Mouse (Mus musculus): ENCODE data around the gene Dbp.

Dbp gene

DNA sequence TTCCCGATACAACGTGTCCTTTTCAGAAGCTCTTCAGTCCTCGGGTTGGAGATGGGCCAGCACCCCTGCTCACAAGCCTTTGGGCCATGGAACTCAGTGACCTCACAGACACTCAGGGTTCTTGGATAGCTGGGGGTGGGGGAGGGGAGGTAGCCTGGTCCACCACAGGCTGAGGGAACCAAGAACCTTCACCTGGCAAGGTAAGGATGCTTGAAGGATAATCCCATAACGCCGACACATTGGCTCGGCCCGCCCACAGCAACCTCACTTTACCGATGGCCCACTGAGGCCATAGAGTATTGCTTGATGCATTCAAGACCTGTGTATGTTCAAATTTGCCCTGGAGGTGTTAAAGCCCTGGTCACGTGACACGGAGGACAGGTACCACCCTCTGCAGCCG, 20.8 kb downstream of the Dbp start, which contains the start of gene Spaca4:
Gene Spaca4, minus strand, starts transcription at position 101 of the 400 bp plus-strand sequence.
- no peak for DNase-seq (ENCODE audit: low read depth)

DNA sequence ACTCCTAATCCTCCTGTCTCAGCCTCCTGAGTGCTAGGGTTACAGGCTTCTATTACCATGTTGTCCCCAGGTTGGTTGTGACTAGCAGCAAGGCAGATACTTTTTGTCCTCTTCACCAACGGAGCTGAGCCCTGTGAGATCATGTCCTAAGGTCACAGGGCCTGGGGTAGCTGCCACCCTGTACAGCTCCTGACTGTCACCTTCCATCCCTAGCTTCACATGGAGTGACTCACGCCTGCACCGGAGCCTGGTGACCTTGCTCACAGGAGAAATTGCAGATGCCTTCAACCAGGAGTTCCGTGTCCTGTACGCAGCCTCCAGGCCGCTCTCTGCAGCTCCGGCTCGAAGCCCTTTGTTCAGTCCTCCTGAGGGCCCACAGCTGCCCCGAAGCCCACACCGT, 21.5 kb downstream of the Dbp start:
- DNase-seq (ENCODE audit: low read depth), result no peak

DNA sequence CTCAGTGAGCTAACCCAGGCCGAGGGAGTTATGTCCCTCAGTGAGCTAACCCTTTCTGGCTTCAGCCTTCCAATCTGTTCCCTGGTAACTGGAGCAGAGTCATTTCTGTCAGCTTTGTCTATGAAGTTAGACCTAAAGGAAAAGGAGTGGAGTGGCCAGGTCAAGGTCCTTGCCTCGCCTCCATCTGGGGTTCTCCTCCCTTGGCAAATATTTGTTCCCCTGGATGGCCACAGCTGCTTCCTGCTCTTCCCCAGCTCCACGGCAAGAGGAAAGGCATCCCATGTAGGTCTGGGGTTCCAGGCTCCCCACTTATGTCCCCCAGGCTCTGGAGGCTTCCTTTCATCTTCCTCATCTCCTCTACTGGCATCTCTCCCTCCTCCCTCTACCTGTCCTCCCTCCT, 22.7 kb downstream of the Dbp start:
- DNase-seq (ENCODE audit: low read depth), result no peak

DNA sequence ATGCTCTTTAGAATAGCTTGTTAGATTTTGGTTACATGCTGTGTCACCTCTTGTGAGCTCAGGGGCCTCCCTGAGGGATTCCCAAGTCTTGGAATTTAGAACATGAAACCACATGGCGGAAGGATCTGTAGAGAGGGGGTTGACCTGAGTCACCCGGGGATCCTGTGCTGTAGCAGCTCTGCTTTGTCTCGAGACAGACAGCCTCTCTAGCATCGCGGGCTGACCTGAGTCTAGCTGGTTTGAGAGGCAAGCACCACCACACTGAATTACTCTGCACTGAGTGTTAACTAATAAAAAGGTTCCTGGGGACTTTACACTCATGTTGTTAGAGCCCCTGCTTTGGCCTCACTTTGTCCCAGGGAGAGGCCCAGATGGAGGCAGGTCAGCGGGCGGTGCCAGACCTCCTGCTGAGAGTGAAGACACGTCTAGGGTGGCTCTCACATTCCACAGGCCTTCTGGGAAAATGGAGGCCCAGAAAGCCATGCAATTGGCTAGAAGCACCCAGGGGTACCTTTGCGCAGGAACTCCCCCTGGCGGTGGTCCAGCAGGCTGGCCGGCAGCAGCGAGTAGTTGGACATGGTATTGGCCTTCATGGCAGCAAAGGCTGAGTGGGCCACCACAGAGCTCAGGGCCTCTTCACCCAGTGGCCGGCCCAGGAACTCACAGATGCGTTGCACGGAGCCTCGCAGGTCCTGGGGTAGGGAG, 26.0 kb downstream of the Dbp start:
- no peak for DNase-seq (ENCODE audit: low read depth)

DNA sequence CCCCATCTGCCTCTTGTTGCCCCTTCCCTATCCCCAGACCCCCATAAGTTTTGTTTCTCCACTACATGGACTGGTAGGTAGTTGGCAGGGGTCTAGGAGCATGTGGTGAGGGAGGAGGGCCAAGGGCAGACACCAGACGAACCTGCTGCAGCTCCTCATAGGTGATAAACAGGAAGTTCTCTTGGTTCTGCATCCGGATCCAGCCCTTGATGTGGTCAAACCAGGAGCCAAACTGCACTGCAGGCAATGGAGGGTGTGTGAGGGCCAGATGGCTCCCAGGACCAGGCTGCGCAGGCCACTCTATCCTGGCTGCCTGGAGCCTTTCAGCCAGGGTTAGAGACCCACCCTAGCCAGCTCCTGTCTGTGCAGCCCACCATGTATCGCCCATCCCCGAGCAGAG, 28.6 kb downstream of the Dbp start:
- DNase-seq (ENCODE audit: low read depth), result no peak

DNA sequence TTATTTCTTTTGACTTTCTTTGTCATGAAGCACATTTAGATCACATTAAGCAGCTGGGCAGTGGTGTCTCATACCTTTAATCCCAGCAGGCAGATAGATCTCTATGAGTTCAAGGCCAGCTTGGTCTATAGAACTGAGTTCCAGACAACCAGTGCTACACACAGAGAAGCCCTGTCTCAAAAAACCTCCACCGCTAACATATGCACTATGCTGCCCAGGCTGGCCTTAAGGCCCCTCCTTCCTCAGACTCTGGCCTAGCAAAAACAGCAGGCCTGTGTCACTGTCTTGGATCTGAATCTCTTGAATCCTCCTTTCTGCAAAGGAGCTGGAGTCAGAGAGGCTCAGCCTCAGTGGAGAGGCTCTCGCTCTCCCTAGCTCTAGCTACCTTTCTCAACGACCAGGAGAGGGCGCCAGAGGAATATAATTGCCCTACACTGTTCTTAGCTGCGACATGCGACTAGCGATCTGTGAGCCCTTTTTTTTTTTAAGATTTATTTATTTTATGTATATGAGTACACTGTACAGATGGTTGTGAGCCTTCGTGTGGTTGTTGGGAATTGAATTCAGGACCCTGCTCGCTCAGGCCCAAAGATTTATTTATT, 34.4 kb downstream of the Dbp start:
- peak; percentile 87 for DNase-seq (ENCODE audit: low read depth)

DNA sequence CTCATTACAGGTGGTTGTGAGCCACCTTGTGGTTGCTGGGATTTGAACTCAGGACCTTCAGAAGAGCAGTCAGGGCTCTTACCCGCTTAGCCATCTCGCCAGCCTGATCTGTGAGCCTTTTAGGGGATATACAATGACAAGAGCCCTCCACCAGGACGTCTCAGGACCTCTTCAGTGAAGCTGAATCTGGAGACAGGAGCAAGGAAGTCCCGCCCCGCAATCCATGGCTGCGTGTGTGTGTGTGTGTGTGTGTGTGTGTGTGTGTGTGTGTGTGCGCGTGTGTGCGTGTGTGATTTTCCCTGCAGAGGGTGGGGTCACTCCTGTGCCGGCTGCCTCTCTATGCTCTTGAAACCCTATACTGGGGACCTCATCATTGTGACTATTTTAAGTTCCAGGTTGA, 34.9 kb downstream of the Dbp start:
- no peak for DNase-seq (ENCODE audit: low read depth)

DNA sequence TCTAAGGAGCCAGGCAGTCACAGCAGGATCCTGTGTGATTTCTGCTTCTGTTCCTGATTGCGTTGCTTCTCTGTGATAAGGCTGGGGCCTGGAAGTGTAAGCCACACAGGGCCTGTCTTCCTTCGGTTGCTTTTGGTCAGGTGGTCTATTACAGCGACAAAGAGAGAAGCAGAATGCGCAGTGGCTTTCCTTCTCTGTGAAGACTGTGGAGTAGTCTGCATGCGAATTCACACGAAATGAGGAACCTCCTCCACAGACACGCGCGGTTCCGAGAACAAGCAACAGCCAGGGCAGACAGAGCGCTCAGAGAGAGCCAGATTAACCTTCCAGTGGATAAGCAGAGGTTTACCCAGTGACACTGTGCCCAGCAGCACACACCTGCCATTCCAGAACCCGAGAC, 36.4 kb downstream of the Dbp start:
- DNase-seq (ENCODE audit: low read depth), result no peak

DNA sequence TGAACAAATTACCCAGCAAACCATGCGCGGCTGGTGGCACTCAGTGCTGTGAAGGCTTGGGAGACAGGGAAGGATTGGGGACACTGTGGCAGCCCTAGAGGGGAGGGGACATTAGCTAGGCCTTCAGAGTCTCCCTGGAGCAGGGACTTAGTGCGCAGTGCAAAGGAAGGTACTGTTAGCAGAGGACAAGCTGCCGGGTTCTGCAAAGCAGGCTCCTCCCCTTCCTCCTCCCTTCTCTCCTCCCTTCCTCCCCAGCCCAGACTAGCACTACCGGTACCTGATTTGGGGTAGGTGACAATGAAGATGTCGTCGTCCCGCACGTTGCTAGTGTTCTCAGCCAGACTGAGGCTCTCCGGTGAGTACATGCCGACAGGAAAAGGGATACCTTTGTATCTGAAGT, 36.9 kb downstream of the Dbp start:
- DNase-seq (ENCODE audit: low read depth), result no peak

DNA sequence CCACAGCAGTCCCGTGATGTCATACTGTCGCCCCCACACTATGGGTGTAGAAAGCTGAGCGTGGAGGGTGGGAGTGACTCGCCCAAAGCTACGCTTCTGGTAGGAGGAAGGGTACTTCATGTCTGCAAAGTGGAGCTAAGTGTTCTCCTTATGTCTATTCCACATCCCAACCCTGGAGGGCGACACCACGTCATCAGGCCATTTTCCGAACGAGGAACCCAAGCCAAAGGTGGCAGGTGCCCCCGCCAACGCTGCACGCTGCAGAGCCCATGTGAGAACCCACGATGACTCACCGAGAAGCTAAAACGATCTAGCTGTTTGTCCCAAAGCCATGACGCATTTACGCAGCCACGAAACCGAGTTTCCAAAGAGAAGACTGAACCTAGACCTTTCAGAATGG, 37.5 kb downstream of the Dbp start:
- no peak for DNase-seq (ENCODE audit: low read depth)

DNA sequence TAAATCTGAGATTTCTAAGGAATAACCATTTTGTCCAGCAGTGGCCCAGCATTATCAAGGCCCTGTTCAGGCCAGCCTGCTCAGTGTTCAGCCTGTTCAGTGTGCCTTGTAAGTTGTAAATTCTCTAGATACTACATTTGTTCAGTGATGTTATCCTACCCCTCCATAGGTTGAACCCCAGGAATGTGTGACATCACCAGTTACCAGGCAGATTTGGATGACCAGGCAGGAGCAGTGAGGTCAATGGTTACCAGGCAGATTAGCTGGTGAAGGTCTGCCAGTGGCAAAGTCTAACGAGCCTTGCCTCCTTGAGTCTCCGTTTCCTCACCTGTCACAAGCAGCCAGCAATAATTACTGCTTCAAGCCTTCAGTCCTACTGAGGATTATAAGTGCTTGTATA, 39.5 kb downstream of the Dbp start:
- peak; percentile 34 for DNase-seq (ENCODE audit: low read depth)

DNA sequence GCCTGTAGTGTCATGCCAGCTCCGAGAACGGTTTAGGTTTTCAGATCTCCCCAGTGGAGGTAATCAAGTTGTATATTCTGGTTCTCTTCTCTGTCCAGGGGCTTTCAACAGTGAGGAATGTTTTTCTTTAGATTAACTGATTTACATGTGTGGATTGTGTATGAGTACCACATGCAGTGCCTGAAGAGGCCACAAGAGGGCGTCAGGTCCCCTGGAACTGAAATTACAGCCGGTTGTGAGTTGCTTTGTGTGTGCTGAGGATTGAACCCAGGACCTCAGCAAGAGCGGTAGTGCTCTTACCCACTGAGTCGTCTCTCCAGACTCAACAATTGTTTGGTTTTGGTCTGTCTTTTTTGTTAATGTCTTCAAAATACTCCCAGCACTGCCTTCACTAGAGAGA, 41.6 kb downstream of the Dbp start:
- DNase-seq (ENCODE audit: low read depth), result no peak

DNA sequence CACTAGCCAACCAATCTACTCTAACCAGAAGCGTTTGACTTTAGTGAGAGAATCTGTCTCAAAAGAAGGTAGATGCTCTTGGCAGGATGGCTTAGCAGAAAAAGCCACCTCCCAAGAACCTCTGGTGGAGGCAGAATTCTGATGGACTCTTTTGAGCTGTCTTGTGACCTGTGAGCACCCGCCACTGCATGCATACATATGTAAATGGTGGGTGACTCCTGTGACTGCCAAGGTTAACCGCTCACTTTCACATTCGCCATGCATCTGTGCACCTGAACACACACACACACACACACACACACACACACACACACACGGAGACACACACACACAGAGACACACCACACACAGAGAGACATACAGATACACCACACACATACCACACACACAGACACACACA, 42.6 kb downstream of the Dbp start:
- DNase-seq (ENCODE audit: low read depth), result no peak

DNA sequence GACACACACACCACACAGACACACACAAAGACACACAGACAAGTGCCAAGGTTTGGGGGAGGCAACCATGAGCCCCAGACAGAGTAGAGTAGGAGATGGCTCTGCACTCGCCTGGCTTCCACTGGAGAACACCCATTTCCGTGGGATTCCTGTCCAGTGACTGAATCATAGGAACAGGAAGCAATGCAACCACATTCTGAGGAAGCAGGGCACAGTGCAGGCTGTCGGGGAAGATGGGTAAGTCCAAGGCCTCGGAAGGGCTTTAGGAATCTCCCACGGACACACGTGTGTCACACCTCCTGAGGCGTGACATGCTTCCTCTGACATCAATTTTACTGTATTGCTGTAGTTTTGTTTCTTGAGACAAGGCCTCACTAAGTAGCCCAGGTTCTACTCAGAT, 43.2 kb downstream of the Dbp start:
- no peak for DNase-seq (ENCODE audit: low read depth)

DNA sequence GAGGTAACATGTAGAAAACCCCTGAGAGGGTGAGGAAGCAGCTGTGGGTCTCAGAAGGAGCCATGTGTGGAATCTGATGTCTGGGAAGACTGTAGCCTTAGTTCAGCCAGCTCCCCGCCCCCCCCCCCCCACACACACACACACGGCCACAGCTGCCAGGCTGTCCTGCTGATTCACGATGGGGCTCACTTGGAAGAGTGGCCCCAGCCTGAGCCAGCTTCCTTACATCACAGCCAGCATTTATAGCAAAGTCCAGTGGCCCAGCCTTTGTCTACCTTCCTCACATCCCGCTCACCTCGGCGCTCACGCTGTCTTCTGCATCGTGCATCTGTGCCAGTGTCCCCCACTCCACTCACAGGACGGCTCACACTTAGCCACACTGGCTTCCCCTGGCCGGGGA, 44.5 kb downstream of the Dbp start:
- DNase-seq (ENCODE audit: low read depth), result no peak

DNA sequence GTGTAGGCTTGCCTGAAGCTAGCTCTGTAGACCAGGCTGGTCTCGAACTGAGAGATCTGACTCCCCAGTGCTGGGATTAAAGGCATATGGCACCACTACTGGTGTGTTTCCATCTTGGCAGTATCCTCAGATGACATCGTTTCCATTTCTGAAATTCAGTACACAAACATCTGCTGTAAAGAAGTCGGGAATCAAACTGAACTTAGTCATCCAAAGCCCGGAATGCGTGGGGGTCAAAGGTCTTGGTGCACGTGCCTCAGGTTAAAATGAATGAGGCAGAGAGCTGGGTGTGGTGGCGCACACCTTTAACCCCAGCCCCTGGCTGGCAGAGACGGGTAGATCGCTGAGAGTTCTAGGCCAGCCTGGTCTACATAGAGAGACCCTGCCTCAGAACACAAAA, 45.3 kb downstream of the Dbp start:
- no peak for DNase-seq (ENCODE audit: low read depth)

DNA sequence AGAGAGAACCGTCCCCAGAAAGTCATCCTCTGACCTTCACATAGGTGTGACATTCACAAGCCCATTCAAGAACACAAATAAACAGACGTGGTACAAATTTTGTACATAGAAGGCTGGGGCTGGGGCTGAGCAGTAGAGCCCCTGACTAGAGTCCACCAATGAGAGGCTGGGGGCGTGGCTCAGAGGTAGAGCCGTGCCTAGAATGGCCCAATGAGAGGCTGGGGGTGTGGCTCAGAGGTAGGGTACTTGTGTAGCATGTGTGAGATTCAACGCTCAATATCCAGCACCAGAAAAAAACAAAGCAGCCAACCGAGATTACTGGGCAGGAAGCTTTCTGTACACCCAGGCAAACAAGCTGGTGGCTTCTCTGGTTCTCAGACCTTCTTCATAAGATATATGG, 50.8 kb downstream of the Dbp start:
- no peak for DNase-seq (ENCODE audit: low read depth)

DNA sequence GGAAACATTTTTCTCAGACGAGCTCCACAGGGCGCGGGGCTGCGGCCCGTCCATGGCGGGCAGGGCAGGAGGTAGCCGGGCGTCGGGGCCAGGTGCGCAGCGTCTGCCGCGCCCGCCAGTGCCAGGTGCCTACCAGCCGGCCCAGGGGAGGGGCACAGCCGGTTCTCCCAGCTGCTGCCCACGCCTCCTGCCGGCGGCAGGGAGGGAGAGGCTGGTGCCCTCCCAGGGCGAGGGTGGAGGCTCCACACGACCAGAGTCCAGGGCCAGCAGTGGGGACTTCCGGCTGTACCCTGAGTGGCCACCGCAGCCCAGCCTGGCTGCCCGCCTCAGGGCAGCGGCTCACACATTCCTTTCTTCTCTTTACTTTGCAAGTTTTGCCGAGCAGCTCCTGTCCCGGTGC, 54.5 kb downstream of the Dbp start:
- DNase-seq (ENCODE audit: low read depth), result no peak

All from c-Kit-positive CD71-positive TER-119-negative erythroid progenitor cells, embryonic 14.5 days (primary cell).